Mouse (Mus musculus) cerebellum, adult 2 months (tissue): ENCODE measurements around the gene Syt6. TPM values are rescaled to one million over a fixed set of nuclear protein-coding genes. Genes with fewer than 3 reads are reported as not detected.
A peak's percentile ranks its signal among the peaks of the same experiment; 100 is the strongest.

Experiments
- DNase-seq, 2 experiments: peaks; one replicate each; pipeline ENCODE4 v3.0.0; 2021
- H3K27ac ChIP-seq: fragments of 200-500 bp; 2 replicates; pipeline ENCODE4 v1.5.1; 2012; ENCODE audit warnings: low read length, control low read depth, inconsistent platforms; ENCODE audit not compliant: insufficient read depth
- H3K27me3 ChIP-seq: fragments of 200-500 bp; 2 replicates; pipeline ENCODE4 v1.6.1; 2012; ENCODE audit warnings: inconsistent platforms, mild to moderate bottlenecking, low read length, moderate library complexity; ENCODE audit not compliant: control insufficient read depth, insufficient read depth
- H3K4me1 ChIP-seq: fragments of 200-500 bp; 2 replicates; pipeline ENCODE4 v1.6.1; 2011; ENCODE audit warnings: low read length; ENCODE audit not compliant: control insufficient read depth, insufficient read depth
- H3K4me3 ChIP-seq: fragments of 200-500 bp; replicated peaks from 2 replicates; pipeline ENCODE3; 2011; ENCODE audit warnings: mild to moderate bottlenecking, low read depth, low read length, control low read depth; ENCODE audit not compliant: insufficient read depth
- CTCF ChIP-seq: fragments of 200-500 bp; IDR thresholded peaks from 2 replicates; pipeline ENCODE4 v1.5.1; 2011; ENCODE audit warnings: low read depth, mild to moderate bottlenecking, control low read depth, low read length, moderate library complexity, borderline replicate concordance; ENCODE audit not compliant: insufficient read depth
- POLR2A ChIP-seq: fragments of 200-500 bp; IDR thresholded peaks from 2 replicates; pipeline ENCODE4 v1.6.1; 2011; ENCODE audit warnings: low read length, control low read depth, borderline replicate concordance; ENCODE audit not compliant: insufficient read depth
- WGBS: fragments of 180-500 bp; shearing (Covaris S2); methylation state at CpG from one replicate; pipeline ENCODE4 v1.1.7; 2018; 5-methylcytosine and 5-hydroxymethylcytosine counted together
- polyA plus RNA-seq: library from polyadenylated mRNA; depleted of rRNA; stranded (reverse); fragments of >200 nt; gene quantifications from 2 replicates; pipeline ENCODE4 v1.2.3, GENCODE M21; 2012

The Syt6 gene
- polyA plus RNA-seq, 1 experiment: 12.3 TPM

- TF ChIP-seq CTCF (no peak), POLR2A (no peak)
- WGBS: 71% methylated on average over 11 of the region's 11 CpGs
- no peak for DNase-seq
Measured at GRCm38 (mm10) chr3:103620101-103620500, 45.1 kb downstream of the Syt6 start.

GRCm38 (mm10) chr3:103623893-103624470 is 49.0 kb downstream of the Syt6 start:
- WGBS: 13% methylated on average over 10 of the region's 10 CpGs
- DNase-seq: peak; percentile 39 to 53
- H3K27me3 ChIP-seq: no peaks in the 10 kb centered on the region
- H3K4me1 ChIP-seq: peaks cover 17% of the 10 kb centered on the region
- H3K4me3 ChIP-seq: no peak overlapping the region
- no peak for TF ChIP-seq CTCF
- TF ChIP-seq POLR2A: no peak
- H3K27ac ChIP-seq: no peak overlapping the region; the same call in 1 of the 2 replicates

More at GRCm38 (mm10) chr3:103620101-103620500, 45.1 kb downstream of the Syt6 start:
- Histone ChIP-seq H3K4me3 (no peak overlapping the region), H3K27me3 (no peaks in the 10 kb centered on the region), H3K27ac (no peak overlapping the region), H3K4me1 (peaks cover 13% of the 10 kb centered on the region)

DNA sequence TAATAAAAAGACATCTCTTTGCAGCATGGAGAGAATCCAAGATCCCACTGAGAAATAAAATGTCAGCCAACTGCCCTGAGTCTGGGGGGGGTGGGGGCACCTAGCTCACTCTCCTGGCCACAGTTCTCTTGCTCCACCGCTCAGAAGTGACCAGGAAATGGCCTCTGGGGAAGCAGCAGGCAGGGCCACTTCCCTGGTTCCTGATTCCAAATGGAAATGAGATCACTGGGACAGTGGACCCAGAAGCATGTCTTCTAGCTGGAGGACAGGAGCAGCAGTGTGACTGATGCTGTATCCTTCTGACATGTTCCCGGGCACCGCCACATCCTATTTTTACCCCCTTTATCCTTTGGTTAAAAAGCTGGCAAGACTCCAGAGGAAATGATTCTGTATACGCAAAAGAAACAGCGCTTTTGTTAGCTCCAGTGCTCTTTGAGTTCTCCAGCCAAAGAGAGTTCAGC is 49.6 kb downstream of the Syt6 start:
- Histone ChIP-seq H3K27ac (no peak overlapping the region), H3K4me1 (peaks cover 17% of the 10 kb centered on the region), H3K4me3 (no peak overlapping the region), H3K27me3 (no peaks in the 10 kb centered on the region)
- peak; percentile 73 to 84 for DNase-seq
- TF ChIP-seq CTCF (no peak), POLR2A (no peak)
- WGBS: 14% methylated on average over 5 of the region's 5 CpGs

- no peak overlapping the region for H3K4me3 ChIP-seq
- peaks cover 17% of the 10 kb centered on the region for H3K4me1 ChIP-seq
- no peak overlapping the region for H3K27ac ChIP-seq
- no peak for DNase-seq
- WGBS: 81% methylated on average over 13 of the region's 13 CpGs
- no peak for TF ChIP-seq POLR2A
- TF ChIP-seq CTCF: no peak
- H3K27me3 ChIP-seq: no peaks in the 10 kb centered on the region
Measured at GRCm38 (mm10) chr3:103625169-103625568, 50.1 kb downstream of the Syt6 start.

DNA sequence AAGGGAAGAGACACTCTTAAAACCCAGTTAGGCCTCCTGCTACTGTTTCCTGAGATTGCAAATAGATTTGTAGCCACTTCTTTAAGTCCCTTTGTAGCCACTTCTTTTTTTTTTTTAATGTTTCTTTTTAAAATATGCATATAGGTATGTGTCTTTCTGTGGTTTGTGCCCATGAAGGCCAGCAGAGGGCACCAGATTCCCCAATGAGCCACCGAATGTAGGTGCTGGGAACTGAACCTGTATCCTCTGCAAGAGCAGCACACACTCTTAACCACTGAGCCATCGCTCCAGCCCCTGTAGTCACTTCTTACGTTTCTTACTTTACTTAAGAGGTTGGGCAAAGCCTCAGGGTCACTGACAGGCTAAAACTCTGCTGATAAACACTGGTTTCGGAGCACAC is 51.5 kb downstream of the Syt6 start:
- H3K27me3 ChIP-seq: no peaks in the 10 kb centered on the region
- peaks cover 17% of the 10 kb centered on the region for H3K4me1 ChIP-seq
- 97% methylated on average over 4 of the region's 4 CpGs for WGBS
- no peak overlapping the region for H3K27ac ChIP-seq
- DNase-seq: no peak
- no peak overlapping the region for H3K4me3 ChIP-seq
- TF ChIP-seq POLR2A (no peak), CTCF (no peak)

DNA sequence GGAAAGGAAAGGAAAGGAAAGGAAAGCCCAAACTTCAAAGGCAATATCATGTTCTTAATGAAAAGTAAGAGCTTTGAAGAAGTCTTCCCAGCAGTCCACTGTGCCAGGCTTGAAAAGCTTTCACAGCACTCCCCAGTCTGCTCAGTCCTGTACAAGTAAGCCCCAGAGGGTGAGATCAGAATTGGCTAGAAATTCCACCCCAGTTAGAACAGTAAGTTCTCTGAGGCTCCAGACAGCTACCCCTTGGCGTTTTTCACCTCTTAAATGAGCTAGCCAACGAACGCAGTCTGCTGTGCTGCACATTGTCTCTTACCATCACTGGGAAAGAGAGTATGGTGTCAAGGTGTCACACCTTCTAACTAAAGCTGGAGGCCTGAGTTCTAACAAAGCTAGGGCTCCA is 52.6 kb downstream of the Syt6 start:
- Histone ChIP-seq H3K27me3 (no peaks in the 10 kb centered on the region), H3K27ac (no peak overlapping the region), H3K4me3 (no peak overlapping the region), H3K4me1 (peaks cover 17% of the 10 kb centered on the region)
- DNase-seq: no peak
- WGBS: 90% methylated on average over 3 of the region's 3 CpGs
- no peak for TF ChIP-seq CTCF

DNA sequence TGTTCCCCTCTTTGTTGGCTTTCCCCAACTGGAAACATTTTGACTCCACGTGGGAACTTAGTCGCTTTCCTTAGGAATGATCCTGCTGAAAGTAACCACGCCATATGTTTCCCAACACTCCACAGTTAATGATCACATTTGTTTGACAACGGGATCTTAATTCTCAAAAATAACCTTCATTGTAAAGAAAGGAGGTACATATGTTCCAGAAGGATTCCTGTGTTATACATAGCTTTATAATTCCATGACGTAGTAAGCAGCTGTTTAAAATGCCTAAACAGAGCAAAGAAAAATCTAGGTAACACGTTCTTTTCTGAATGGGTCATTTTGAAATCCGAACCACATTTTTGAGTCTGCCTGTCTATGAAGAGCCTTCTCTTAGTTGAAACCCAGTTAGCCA is 58.1 kb downstream of the Syt6 start:
- H3K27me3 ChIP-seq: no peaks in the 10 kb centered on the region
- DNase-seq: no peak
- WGBS: 93% methylated on average over 7 of the region's 7 CpGs
- H3K27ac ChIP-seq: no peak overlapping the region
- H3K4me3 ChIP-seq: no peak overlapping the region
- no peaks in the 10 kb centered on the region for H3K4me1 ChIP-seq
- TF ChIP-seq CTCF (no peak), POLR2A (no peak)

GRCm38 (mm10) chr3:103633831-103634230 is 58.8 kb downstream of the Syt6 start:
- H3K4me3 ChIP-seq: no peak overlapping the region
- no peak for DNase-seq
- no peaks in the 10 kb centered on the region for H3K4me1 ChIP-seq
- H3K27me3 ChIP-seq: no peaks in the 10 kb centered on the region
- whole genome bisulfite sequencing: 85% methylated on average over 4 of the region's 4 CpGs
- TF ChIP-seq CTCF: no peak
- no peak for TF ChIP-seq POLR2A
- no peak overlapping the region for H3K27ac ChIP-seq
